Mouse (Mus musculus) kidney, embryonic 15.5 days (tissue): ENCODE data around the gene Disc1. TPM values are rescaled to one million over a fixed set of nuclear protein-coding genes. Genes with fewer than 3 reads are reported as not detected.
A peak's percentile ranks its signal among the peaks of the same experiment; 100 is the strongest.

Experiments
- ATAC-seq: fragments of 200-750 bp; cut with Nextera tagmentation; replicated peaks from 2 replicates; pipeline ENCODE4 v1.8.0; 2017; ENCODE audit warnings: moderate TSS enrichment; ENCODE audit not compliant: low FRiP score
- H3K27ac ChIP-seq: fragments of 300-500 bp; sonication (generic); 2 replicates; pipeline ENCODE4 v1.5.1; 2015; ENCODE audit warnings: mild to moderate bottlenecking, inconsistent platforms
- H3K27me3 ChIP-seq: fragments of 300-500 bp; sonication (generic); 2 replicates; pipeline ENCODE4 v1.6.1; 2015; ENCODE audit warnings: inconsistent platforms
- H3K36me3 ChIP-seq: fragments of 300-500 bp; sonication (generic); 2 replicates; pipeline ENCODE4 v1.6.1; 2015; ENCODE audit warnings: inconsistent platforms
- H3K4me1 ChIP-seq: fragments of 300-500 bp; sonication (generic); 2 replicates; pipeline ENCODE4 v1.6.1; 2015; ENCODE audit warnings: inconsistent platforms
- H3K4me2 ChIP-seq: fragments of 300-500 bp; sonication (generic); 2 replicates; pipeline ENCODE4 v1.6.1; 2015; ENCODE audit warnings: moderate library complexity, mild to moderate bottlenecking, inconsistent platforms
- H3K4me3 ChIP-seq: fragments of 300-500 bp; sonication (generic); replicated peaks from 2 replicates; pipeline ENCODE4 v1.5.1; 2015; ENCODE audit warnings: mild to moderate bottlenecking, inconsistent platforms
- H3K9ac ChIP-seq: fragments of 300-500 bp; sonication (generic); 2 replicates; pipeline ENCODE4 v1.6.1; 2015; ENCODE audit warnings: mild to moderate bottlenecking, inconsistent platforms
- H3K9me3 ChIP-seq: fragments of 300-500 bp; sonication (generic); replicated peaks from 2 replicates; pipeline ENCODE4 v1.6.1; 2016; ENCODE audit warnings: inconsistent platforms
- WGBS: fragments of 180-500 bp; shearing (Covaris S2); methylation state at CpG from one replicate; pipeline ENCODE4 v1.1.7; 2015; ENCODE audit warnings: mixed read lengths; 5-methylcytosine and 5-hydroxymethylcytosine counted together
- polyA plus RNA-seq: library from polyadenylated mRNA; unstranded; fragments of >200 nt; fragmentation: Nextera tagmentation; extraction: Ambion mirVana; gene quantifications from 2 replicates; pipeline ENCODE4 v1.2.1, GENCODE M21; 2015

The Disc1 gene
- polyA plus RNA-seq, 1 experiment from 2014 or later, result 3.6 TPM

GRCm38 (mm10) chr8:125255006-125255685 is 201.2 kb downstream of the Disc1 start:
- Histone ChIP-seq H3K36me3 (no peaks in the 10 kb centered on the region), H3K27ac (peak overlapping the region; percentile 63; the same call in 1 of the 2 replicates), H3K4me2 (peak overlapping the region; percentile 61)

GRCm38 (mm10) chr8:125257660-125258059 is 203.7 kb downstream of the Disc1 start:
- Histone ChIP-seq H3K9me3 (no peaks in the 10 kb centered on the region), H3K4me3 (no peak overlapping the region), H3K4me1 (peaks cover 19% of the 10 kb centered on the region), H3K4me2 (no peak overlapping the region), H3K27me3 (no peaks in the 10 kb centered on the region), H3K36me3 (no peaks in the 10 kb centered on the region), H3K9ac (no peak overlapping the region), H3K27ac (no peak overlapping the region)
- 48% methylated on average over 2 of the region's 2 CpGs for WGBS
- no peak for ATAC-seq

More at GRCm38 (mm10) chr8:125255006-125255685, 201.2 kb downstream of the Disc1 start:
- ATAC-seq, result no peak
- H3K4me3 ChIP-seq, result no peak overlapping the region
- H3K4me1 ChIP-seq, result peaks cover 19% of the 10 kb centered on the region
- no peaks in the 10 kb centered on the region for H3K9me3 ChIP-seq
- 63% methylated on average over 11 of the region's 11 CpGs for WGBS
- no peak overlapping the region for H3K9ac ChIP-seq
- no peaks in the 10 kb centered on the region for H3K27me3 ChIP-seq

- H3K27ac ChIP-seq, result no peak overlapping the region
- H3K4me1 ChIP-seq, result peaks cover 14% of the 10 kb centered on the region
- no peak overlapping the region for H3K9ac ChIP-seq
- H3K27me3 ChIP-seq, result no peaks in the 10 kb centered on the region
- H3K9me3 ChIP-seq, result no peaks in the 10 kb centered on the region
- no peak for ATAC-seq
- H3K36me3 ChIP-seq, result no peaks in the 10 kb centered on the region
- H3K4me3 ChIP-seq, result no peak overlapping the region
- 85% methylated on average over 8 of the region's 8 CpGs for WGBS
- no peak overlapping the region for H3K4me2 ChIP-seq
These were observed 205.0 kb downstream of the Disc1 start for GRCm38 (mm10) chr8:125258806-125259500.

GRCm38 (mm10) chr8:125268181-125268705 is 214.2 kb downstream of the Disc1 start:
- H3K4me2 ChIP-seq, result no peak overlapping the region
- no peaks in the 10 kb centered on the region for H3K36me3 ChIP-seq
- H3K9me3 ChIP-seq, result no peaks in the 10 kb centered on the region
- no peak overlapping the region for H3K9ac ChIP-seq
- 0 out of 2 replicates have a peak, but pooled peaks cover 9% of the 10 kb centered on the region for H3K4me1 ChIP-seq
- 0 out of 2 replicates have a peak, but pooled peaks cover 2% of the 10 kb centered on the region for H3K27me3 ChIP-seq
- no peak overlapping the region for H3K27ac ChIP-seq
- no peak overlapping the region for H3K4me3 ChIP-seq
- 79% methylated on average over 6 of the region's 6 CpGs for WGBS
- no peak for ATAC-seq

- no peak overlapping the region for H3K9ac ChIP-seq
- WGBS, result 78% methylated on average over 7 of the region's 7 CpGs
These were observed 216.3 kb downstream of the Disc1 start for GRCm38 (mm10) chr8:125270292-125270691.

GRCm38 (mm10) chr8:125271357-125271756 is 217.4 kb downstream of the Disc1 start:
- 0 out of 2 replicates have a peak, but pooled peaks cover 9% of the 10 kb centered on the region for H3K4me1 ChIP-seq
- no peaks in the 10 kb centered on the region for H3K36me3 ChIP-seq
- H3K4me2 ChIP-seq, result no peak overlapping the region
- no peak for ATAC-seq
- 72% methylated on average over 5 of the region's 5 CpGs for whole genome bisulfite sequencing
- 0 out of 2 replicates have a peak, but pooled peaks cover 3% of the 10 kb centered on the region for H3K9me3 ChIP-seq
- H3K9ac ChIP-seq, result no peak overlapping the region
- peak overlapping the region; percentile 52 for H3K27ac ChIP-seq
- no peak overlapping the region for H3K4me3 ChIP-seq
- 0 out of 2 replicates have a peak, but pooled peaks cover 2% of the 10 kb centered on the region for H3K27me3 ChIP-seq

More at GRCm38 (mm10) chr8:125270292-125270691, 216.3 kb downstream of the Disc1 start:
- 0 out of 2 replicates have a peak, but pooled peaks cover 9% of the 10 kb centered on the region for H3K4me1 ChIP-seq
- H3K36me3 ChIP-seq, result no peaks in the 10 kb centered on the region
- no peak for ATAC-seq
- no peak overlapping the region for H3K4me3 ChIP-seq
- H3K27ac ChIP-seq, result no peak overlapping the region
- 0 out of 2 replicates have a peak, but pooled peaks cover 2% of the 10 kb centered on the region for H3K27me3 ChIP-seq
- 0 out of 2 replicates have a peak, but pooled peaks cover 3% of the 10 kb centered on the region for H3K9me3 ChIP-seq
- no peak overlapping the region for H3K4me2 ChIP-seq

- Histone ChIP-seq H3K9me3 (0 out of 2 replicates have a peak, but pooled peaks cover 3% of the 10 kb centered on the region), H3K36me3 (no peaks in the 10 kb centered on the region), H3K27ac (peak overlapping the region; percentile 54), H3K27me3 (no peaks in the 10 kb centered on the region), H3K4me2 (no peak overlapping the region), H3K4me3 (no peak overlapping the region), H3K9ac (no peak overlapping the region), H3K4me1 (peaks cover 14% of the 10 kb centered on the region)
- no peak for ATAC-seq
- 67% methylated on average over 13 of the region's 13 CpGs for WGBS
These were observed 218.3 kb downstream of the Disc1 start for GRCm38 (mm10) chr8:125272089-125272866.

GRCm38 (mm10) chr8:125277071-125277682 is 223.2 kb downstream of the Disc1 start:
- Histone ChIP-seq H3K4me1 (peaks cover 10% of the 10 kb centered on the region), H3K4me2 (no peak overlapping the region), H3K9ac (no peak overlapping the region), H3K9me3 (0 out of 2 replicates have a peak, but pooled peaks cover 3% of the 10 kb centered on the region), H3K4me3 (no peak overlapping the region), H3K27ac (no peak overlapping the region), H3K36me3 (no peaks in the 10 kb centered on the region), H3K27me3 (peaks cover 18% of the 10 kb centered on the region)
- WGBS, result 16% methylated on average over 11 of the region's 11 CpGs
- no peak for ATAC-seq

GRCm38 (mm10) chr8:125279156-125279555 is 225.2 kb downstream of the Disc1 start:
- no peak overlapping the region for H3K27ac ChIP-seq
- peaks cover 20% of the 10 kb centered on the region for H3K4me1 ChIP-seq
- no peak overlapping the region for H3K4me3 ChIP-seq
- H3K36me3 ChIP-seq, result no peaks in the 10 kb centered on the region
- 0 out of 2 replicates have a peak, but pooled peaks cover 3% of the 10 kb centered on the region for H3K9me3 ChIP-seq
- no peak overlapping the region for H3K9ac ChIP-seq
- no peak overlapping the region for H3K4me2 ChIP-seq
- no peak for ATAC-seq
- peaks cover 18% of the 10 kb centered on the region for H3K27me3 ChIP-seq
- WGBS, result 91% methylated on average over 2 of the region's 2 CpGs

- no peak overlapping the region for H3K9ac ChIP-seq
- peaks cover 18% of the 10 kb centered on the region for H3K27me3 ChIP-seq
- no peaks in the 10 kb centered on the region for H3K36me3 ChIP-seq
- peaks cover 20% of the 10 kb centered on the region for H3K4me1 ChIP-seq
- 86% methylated on average over 4 of the region's 4 CpGs for WGBS
- ATAC-seq, result no peak
- H3K27ac ChIP-seq, result no peak overlapping the region
- no peak overlapping the region for H3K4me3 ChIP-seq
- no peak overlapping the region for H3K4me2 ChIP-seq
- 0 out of 2 replicates have a peak, but pooled peaks cover 3% of the 10 kb centered on the region for H3K9me3 ChIP-seq
These were observed 225.9 kb downstream of the Disc1 start for GRCm38 (mm10) chr8:125279892-125280291.

- Histone ChIP-seq H3K4me2 (no peak overlapping the region), H3K9ac (no peak overlapping the region), H3K36me3 (no peaks in the 10 kb centered on the region), H3K4me1 (peaks cover 28% of the 10 kb centered on the region), H3K9me3 (no peaks in the 10 kb centered on the region), H3K27me3 (peaks cover 16% of the 10 kb centered on the region), H3K27ac (0 out of 2 replicates have a peak overlapping the region, but pooled peaks have one; percentile 20), H3K4me3 (no peak overlapping the region)
- 15% methylated on average over 7 of the region's 7 CpGs for WGBS
- ATAC-seq, result 0 out of 2 replicates have a peak, but pooled peaks have one; percentile 66
These were observed 228.5 kb downstream of the Disc1 start for GRCm38 (mm10) chr8:125282531-125282930.
